Mouse (Mus musculus): ENCODE data around the gene Ehd1. TPM values are rescaled to one million over a fixed set of nuclear protein-coding genes. Genes with fewer than 3 reads are reported as not detected.
A peak's percentile ranks its signal among the peaks of the same experiment; 100 is the strongest.

The Ehd1 gene
- polyA plus RNA-seq (2014; fragmentation: Nextera tagmentation; extraction: Ambion mirVana): 68.4 and 68.6 TPM in 2 replicates

DNA sequence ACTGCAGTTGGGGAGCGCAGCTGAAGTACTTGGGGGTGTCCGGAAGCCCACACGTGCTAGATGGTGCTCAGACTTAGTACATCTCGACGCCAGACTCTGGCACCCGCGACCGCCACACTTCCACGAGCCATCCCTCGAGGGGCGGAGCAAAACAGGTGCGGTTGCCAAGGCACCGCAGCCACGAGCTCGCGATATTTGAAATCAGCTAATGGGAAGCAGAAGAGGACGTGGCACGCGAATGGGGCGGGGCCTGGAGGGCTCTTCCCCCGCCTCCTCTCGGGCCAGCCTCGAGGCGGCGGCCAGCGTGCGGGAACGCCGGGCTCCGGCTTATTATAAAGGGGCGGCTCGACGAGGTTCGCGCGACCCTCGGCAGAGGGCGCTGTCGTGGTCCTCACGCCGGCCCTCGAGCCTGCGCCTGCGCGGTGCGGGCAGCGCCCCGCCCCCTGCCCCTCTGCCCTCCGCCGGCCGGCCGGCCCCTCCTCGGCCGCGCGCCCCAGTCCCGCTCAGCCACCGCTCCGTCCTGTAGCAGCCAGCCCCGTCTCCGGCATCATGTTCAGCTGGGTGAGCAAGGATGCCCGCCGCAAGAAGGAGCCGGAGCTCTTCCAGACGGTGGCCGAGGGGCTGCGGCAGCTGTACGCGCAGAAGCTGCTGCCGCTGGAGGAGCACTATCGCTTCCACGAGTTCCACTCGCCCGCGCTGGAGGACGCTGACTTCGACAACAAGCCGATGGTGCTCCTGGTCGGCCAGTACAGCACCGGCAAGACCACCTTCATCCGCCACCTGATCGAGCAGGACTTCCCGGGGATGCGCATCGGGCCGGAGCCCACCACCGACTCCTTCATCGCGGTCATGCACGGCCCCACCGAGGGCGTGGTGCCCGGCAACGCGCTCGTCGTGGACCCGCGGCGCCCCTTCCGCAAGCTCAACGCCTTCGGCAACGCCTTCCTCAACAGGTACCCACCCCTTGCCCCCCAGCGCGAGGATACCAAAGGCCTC lies at the start of gene Ehd1:
Gene Ehd1, plus strand, starts transcription at position 300 of the 996 bp plus-strand sequence.
- H3K4me1 ChIP-seq (ENCODE audit: control insufficient read depth, insufficient read depth, low read length): peaks cover 27% of the 10 kb centered on the region

GRCm38 (mm10) chr19:6226763-6227162 lies 49.8 kb upstream of the Ehd1 start:
- H3K27me3 ChIP-seq (replicated peaks; ENCODE audit: control insufficient read depth, insufficient read depth, low read length): no peaks in the 10 kb centered on the region
- 94% methylated on average over 11 of the region's 14 CpGs for WGBS
- DNase-seq (ENCODE audit: low spot score) (no peak), ATAC-seq (ENCODE audit: low read depth) (no peak)
- no peak overlapping the region for H3K4me2 ChIP-seq (ENCODE audit: low read depth, low read length)
- H3K9me3 ChIP-seq (ENCODE audit: control insufficient read depth, low read length): no peaks in the 10 kb centered on the region
- peaks cover 49% of the 10 kb centered on the region for H3K36me3 ChIP-seq (ENCODE audit: control insufficient read depth, insufficient read depth, low read length)
- no peaks in the 10 kb centered on the region for H3K4me1 ChIP-seq (ENCODE audit: control insufficient read depth, insufficient read depth, low read length)
- no peak overlapping the region for H3K9ac ChIP-seq (ENCODE audit: low read depth, low read length)
- H3K27ac ChIP-seq (replicated peaks; ENCODE audit: low read depth, low read length): no peak overlapping the region
- no peak overlapping the region for H3K4me3 ChIP-seq (ENCODE audit: low read depth, low read length)

More for the DNA sequence above, at the start of gene Ehd1:
- under 1% methylated on average over 52 of the region's 106 CpGs for WGBS
- Histone ChIP-seq H3K9me3 (ENCODE audit: control insufficient read depth, low read length) (no peaks in the 10 kb centered on the region), H3K4me3 (ENCODE audit: low read depth, low read length) (peak within 1 kb of the TSS; percentile 92), H3K27me3 (replicated peaks; ENCODE audit: control insufficient read depth, insufficient read depth, low read length) (no peaks in the 10 kb centered on the region), H3K4me2 (ENCODE audit: low read depth, low read length) (peak within 1 kb of the TSS; percentile 96), H3K27ac (replicated peaks; ENCODE audit: low read depth, low read length) (peak within 1 kb of the TSS; percentile 90), H3K36me3 (ENCODE audit: control insufficient read depth, insufficient read depth, low read length) (peaks cover 21% of the 10 kb centered on the region), H3K9ac (ENCODE audit: low read depth, low read length) (peak within 1 kb of the TSS; percentile 87)
- DNase-seq (ENCODE audit: low spot score) (peak; percentile 99), ATAC-seq (ENCODE audit: low read depth) (peak; percentile 93)

- Histone ChIP-seq H3K4me1 (ENCODE audit: control insufficient read depth, insufficient read depth, low read length) (no peaks in the 10 kb centered on the region), H3K27ac (replicated peaks; ENCODE audit: low read depth, low read length) (no peak overlapping the region), H3K4me2 (ENCODE audit: low read depth, low read length) (no peak overlapping the region), H3K27me3 (replicated peaks; ENCODE audit: control insufficient read depth, insufficient read depth, low read length) (no peaks in the 10 kb centered on the region), H3K36me3 (ENCODE audit: control insufficient read depth, insufficient read depth, low read length) (peaks cover 58% of the 10 kb centered on the region), H3K4me3 (ENCODE audit: low read depth, low read length) (no peak overlapping the region), H3K9ac (ENCODE audit: low read depth, low read length) (no peak overlapping the region), H3K9me3 (ENCODE audit: control insufficient read depth, low read length) (no peaks in the 10 kb centered on the region)
- no peak for DNase-seq (ENCODE audit: low spot score)
- ATAC-seq (ENCODE audit: low read depth): no peak
- 88% methylated on average over 3 of the region's 4 CpGs for WGBS
Observed at GRCm38 (mm10) chr19:6227864-6228263, 48.7 kb upstream of the Ehd1 start.

DNA sequence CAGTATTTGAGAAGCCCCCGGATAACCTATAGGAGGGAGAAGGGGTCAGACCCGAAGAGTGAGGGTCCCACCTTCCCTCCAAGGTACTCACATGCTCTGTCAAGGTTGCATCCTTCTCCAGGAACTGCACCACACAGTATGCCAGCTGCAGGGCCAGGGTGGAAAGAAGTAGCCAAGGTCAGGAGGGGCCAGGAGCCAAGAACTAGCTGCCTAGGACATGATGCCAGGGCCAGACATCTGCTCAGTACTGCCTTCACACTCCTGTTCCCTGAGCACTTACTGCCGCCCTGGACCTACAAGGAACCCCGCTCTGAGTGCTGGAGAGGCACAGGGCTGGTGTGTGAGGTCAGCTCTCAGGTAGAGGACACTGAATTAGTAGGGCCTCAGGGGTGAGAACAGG lies 46.1 kb upstream of the Ehd1 start:
- ATAC-seq (ENCODE audit: low read depth): no peak
- no peak overlapping the region for H3K4me3 ChIP-seq (ENCODE audit: low read depth, low read length)
- H3K4me1 ChIP-seq (ENCODE audit: control insufficient read depth, insufficient read depth, low read length): peaks cover 7% of the 10 kb centered on the region
- H3K36me3 ChIP-seq (ENCODE audit: control insufficient read depth, insufficient read depth, low read length): peaks cover 69% of the 10 kb centered on the region
- H3K9me3 ChIP-seq (ENCODE audit: control insufficient read depth, low read length): no peaks in the 10 kb centered on the region
- 83% methylated on average over 4 of the region's 4 CpGs for WGBS
- H3K9ac ChIP-seq (ENCODE audit: low read depth, low read length): no peak overlapping the region
- H3K27me3 ChIP-seq (replicated peaks; ENCODE audit: control insufficient read depth, insufficient read depth, low read length): no peaks in the 10 kb centered on the region
- no peak overlapping the region for H3K27ac ChIP-seq (replicated peaks; ENCODE audit: low read depth, low read length)
- no peak for DNase-seq (ENCODE audit: low spot score)
- no peak overlapping the region for H3K4me2 ChIP-seq (ENCODE audit: low read depth, low read length)

- Histone ChIP-seq H3K4me2 (ENCODE audit: low read depth, low read length) (no peak overlapping the region), H3K27me3 (replicated peaks; ENCODE audit: control insufficient read depth, insufficient read depth, low read length) (no peaks in the 10 kb centered on the region), H3K27ac (replicated peaks; ENCODE audit: low read depth, low read length) (no peak overlapping the region), H3K36me3 (ENCODE audit: control insufficient read depth, insufficient read depth, low read length) (peaks cover 69% of the 10 kb centered on the region), H3K4me3 (ENCODE audit: low read depth, low read length) (no peak overlapping the region), H3K4me1 (ENCODE audit: control insufficient read depth, insufficient read depth, low read length) (peaks cover 7% of the 10 kb centered on the region), H3K9me3 (ENCODE audit: control insufficient read depth, low read length) (no peaks in the 10 kb centered on the region), H3K9ac (ENCODE audit: low read depth, low read length) (no peak overlapping the region)
- no peak for ATAC-seq (ENCODE audit: low read depth)
- no peak for DNase-seq (ENCODE audit: low spot score)
- WGBS: 92% methylated on average over 2 of the region's 2 CpGs
Observed at GRCm38 (mm10) chr19:6231036-6231435, 45.5 kb upstream of the Ehd1 start.

GRCm38 (mm10) chr19:6233647-6234046 lies 42.9 kb upstream of the Ehd1 start:
- H3K4me2 ChIP-seq (ENCODE audit: low read depth, low read length): no peak overlapping the region
- H3K9ac ChIP-seq (ENCODE audit: low read depth, low read length): no peak overlapping the region
- DNase-seq (ENCODE audit: low spot score) (no peak), ATAC-seq (ENCODE audit: low read depth) (no peak)
- no peaks in the 10 kb centered on the region for H3K27me3 ChIP-seq (replicated peaks; ENCODE audit: control insufficient read depth, insufficient read depth, low read length)
- no peak overlapping the region for H3K27ac ChIP-seq (replicated peaks; ENCODE audit: low read depth, low read length)
- no peaks in the 10 kb centered on the region for H3K9me3 ChIP-seq (ENCODE audit: control insufficient read depth, low read length)
- 86% methylated on average over 16 of the region's 16 CpGs for WGBS
- H3K36me3 ChIP-seq (ENCODE audit: control insufficient read depth, insufficient read depth, low read length): peaks cover 51% of the 10 kb centered on the region
- H3K4me3 ChIP-seq (ENCODE audit: low read depth, low read length): no peak overlapping the region
- H3K4me1 ChIP-seq (ENCODE audit: control insufficient read depth, insufficient read depth, low read length): peaks cover 7% of the 10 kb centered on the region

- H3K36me3 ChIP-seq (ENCODE audit: control insufficient read depth, insufficient read depth, low read length): peaks cover 43% of the 10 kb centered on the region
- peak overlapping the region; percentile 73 for H3K4me3 ChIP-seq (ENCODE audit: low read depth, low read length)
- ATAC-seq (ENCODE audit: low read depth): no peak
- H3K27ac ChIP-seq (replicated peaks; ENCODE audit: low read depth, low read length): no peak overlapping the region
- no peak for DNase-seq (ENCODE audit: low spot score)
- 65% methylated on average over 9 of the region's 11 CpGs for WGBS
- H3K4me2 ChIP-seq (ENCODE audit: low read depth, low read length): peak overlapping the region; percentile 79
- H3K27me3 ChIP-seq (replicated peaks; ENCODE audit: control insufficient read depth, insufficient read depth, low read length): no peaks in the 10 kb centered on the region
- H3K9ac ChIP-seq (ENCODE audit: low read depth, low read length): peak overlapping the region; percentile 78
- no peaks in the 10 kb centered on the region for H3K9me3 ChIP-seq (ENCODE audit: control insufficient read depth, low read length)
- H3K4me1 ChIP-seq (ENCODE audit: control insufficient read depth, insufficient read depth, low read length): peaks cover 7% of the 10 kb centered on the region
Observed at GRCm38 (mm10) chr19:6234337-6235083, 42.0 kb upstream of the Ehd1 start.

- H3K27ac ChIP-seq (replicated peaks; ENCODE audit: low read depth, low read length): peak within 1 kb of the TSS; percentile 94
- peaks cover 7% of the 10 kb centered on the region for H3K4me1 ChIP-seq (ENCODE audit: control insufficient read depth, insufficient read depth, low read length)
- peaks cover 34% of the 10 kb centered on the region for H3K36me3 ChIP-seq (ENCODE audit: control insufficient read depth, insufficient read depth, low read length)
- H3K9me3 ChIP-seq (ENCODE audit: control insufficient read depth, low read length): no peaks in the 10 kb centered on the region
- peak within 1 kb of the TSS; percentile 78 for H3K9ac ChIP-seq (ENCODE audit: low read depth, low read length)
- peak within 1 kb of the TSS; percentile 79 for H3K4me2 ChIP-seq (ENCODE audit: low read depth, low read length)
- ATAC-seq (ENCODE audit: low read depth) (peak; percentile 97), DNase-seq (ENCODE audit: low spot score) (peak; percentile 97)
- 2% methylated on average over 44 of the region's 48 CpGs for WGBS
- no peaks in the 10 kb centered on the region for H3K27me3 ChIP-seq (replicated peaks; ENCODE audit: control insufficient read depth, insufficient read depth, low read length)
- peak within 1 kb of the TSS; percentile 73 for H3K4me3 ChIP-seq (ENCODE audit: low read depth, low read length)
Observed at GRCm38 (mm10) chr19:6235084-6236052, 41.2 kb upstream of the Ehd1 start, which contains the start of gene Ppp2r5b. TSS of gene Ppp2r5b (minus strand) at chr19:6235872.
